Mouse (Mus musculus) layer of hippocampus, adult 8-10 months (tissue): ENCODE data around the gene Mcm5. TPM values are rescaled to one million over a fixed set of nuclear protein-coding genes. Genes with fewer than 3 reads are reported as not detected.
A peak's percentile ranks its signal among the peaks of the same experiment; 100 is the strongest.

Experiments
- DNase-seq, 2 experiments: peaks; one replicate each; pipeline ENCODE4 v3.0.0; 2022; ENCODE audit warnings: low spot score in 2 of 2
- total RNA-seq, 4 experiments: library from RNA; stranded (reverse); gene quantifications; 2 replicates each; pipeline ENCODE4 v1.2.4; 2022

Gene Mcm5
- total RNA-seq, 4 experiments from 2014 or later = 6.0 to 7.6 (median 6.4) TPM

- DNase-seq = peak; percentile 84 to 86
Observed at GRCm38 (mm10) chr8:75093399-75094156, 15.8 kb upstream of the Mcm5 start, which contains the start of gene Hmox1. TSS of gene Hmox1 (plus strand) at chr8:75093621.

GRCm38 (mm10) chr8:75102956-75103355 lies 6.4 kb upstream of the Mcm5 start:
- no peak for DNase-seq

GRCm38 (mm10) chr8:75103376-75103878 lies 5.9 kb upstream of the Mcm5 start:
- DNase-seq = no peak

- DNase-seq = peak; percentile 59 to 70
Observed at GRCm38 (mm10) chr8:75108527-75109235, 688 bp upstream of the Mcm5 start.

GRCm38 (mm10) chr8:75110093-75110492 lies 724 bp downstream of the Mcm5 start:
- DNase-seq = no peak

GRCm38 (mm10) chr8:75118505-75118904 lies 9.1 kb downstream of the Mcm5 start:
- no peak for DNase-seq

- no peak for DNase-seq
Observed at GRCm38 (mm10) chr8:75119287-75119686, 9.9 kb downstream of the Mcm5 start.

GRCm38 (mm10) chr8:75119747-75120146 lies 10.4 kb downstream of the Mcm5 start:
- DNase-seq = no peak

GRCm38 (mm10) chr8:75127406-75127805 lies 18.0 kb downstream of the Mcm5 start:
- DNase-seq = no peak

GRCm38 (mm10) chr8:75132485-75132884 lies 23.1 kb downstream of the Mcm5 start:
- peak in 1 of 2 experiments; percentile 57 for DNase-seq

- no peak for DNase-seq
Observed at GRCm38 (mm10) chr8:75133399-75133798, 24.0 kb downstream of the Mcm5 start.

GRCm38 (mm10) chr8:75134603-75135391 lies 25.4 kb downstream of the Mcm5 start:
- DNase-seq = peak in 1 of 2 experiments; percentile 28

GRCm38 (mm10) chr8:75135756-75136155 lies 26.4 kb downstream of the Mcm5 start:
- DNase-seq = peak in 1 of 2 experiments; percentile 12

- DNase-seq = no peak
Observed at GRCm38 (mm10) chr8:75136256-75136655, 26.9 kb downstream of the Mcm5 start.

GRCm38 (mm10) chr8:75137536-75137935 lies 28.2 kb downstream of the Mcm5 start:
- DNase-seq = peak; percentile 30 to 41

GRCm38 (mm10) chr8:75150911-75151610 lies 41.7 kb downstream of the Mcm5 start:
- DNase-seq = no peak

GRCm38 (mm10) chr8:75151743-75152142 lies 42.4 kb downstream of the Mcm5 start:
- DNase-seq = no peak

GRCm38 (mm10) chr8:75152505-75153082 lies 43.2 kb downstream of the Mcm5 start:
- DNase-seq = no peak

GRCm38 (mm10) chr8:75154855-75155478 lies 45.6 kb downstream of the Mcm5 start:
- DNase-seq = no peak

GRCm38 (mm10) chr8:75155740-75156322 lies 46.5 kb downstream of the Mcm5 start:
- DNase-seq = no peak
